Mouse (Mus musculus): ENCODE measurements around the gene Chd5. TPM values are rescaled to one million over a fixed set of nuclear protein-coding genes. Genes with fewer than 3 reads are reported as not detected.

The Chd5 gene
- polyA plus RNA-seq, 1 experiment: 0.99 TPM

DNA sequence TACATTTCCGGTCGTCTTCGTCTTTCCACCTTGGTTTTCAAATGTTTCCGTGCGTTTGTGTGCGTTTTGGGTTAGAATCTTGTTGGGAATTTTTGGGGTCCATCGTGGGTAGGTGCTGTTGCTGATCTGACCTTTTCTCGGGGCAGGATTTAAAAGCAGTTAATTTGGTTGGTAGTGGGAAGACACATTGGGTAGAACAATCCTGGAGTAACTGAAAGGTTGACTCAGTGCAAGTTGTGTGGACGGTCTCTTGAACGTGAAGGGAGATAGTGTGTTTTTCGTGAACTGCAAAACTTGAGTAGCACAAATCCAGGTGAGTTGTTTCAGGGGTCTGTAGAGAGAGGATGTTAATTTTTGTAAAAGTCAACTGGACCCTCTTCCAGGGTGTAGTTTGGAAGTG is 11.9 kb upstream of the Chd5 start:
- TF ChIP-seq POLR2A (IDR thresholded peaks at IDR 0.05; ENCODE audit: borderline replicate concordance, extremely low read depth, low read depth, low read length): no peak
- no peak for TF ChIP-seq CTCF (IDR thresholded peaks at IDR 0.05; ENCODE audit: insufficient read depth, low read length)
- Histone ChIP-seq H3K4me3 (replicated peaks; ENCODE audit: extremely low read depth, low read depth, low read length) (peak overlapping the region; percentile 85), H3K4me1 (ENCODE audit: control insufficient read depth, insufficient read depth, low read length) (peaks cover 8% of the 10 kb centered on the region)
- WGBS: 3% methylated on average over 11 of the region's 11 CpGs
- DNase-seq: no peak

DNA sequence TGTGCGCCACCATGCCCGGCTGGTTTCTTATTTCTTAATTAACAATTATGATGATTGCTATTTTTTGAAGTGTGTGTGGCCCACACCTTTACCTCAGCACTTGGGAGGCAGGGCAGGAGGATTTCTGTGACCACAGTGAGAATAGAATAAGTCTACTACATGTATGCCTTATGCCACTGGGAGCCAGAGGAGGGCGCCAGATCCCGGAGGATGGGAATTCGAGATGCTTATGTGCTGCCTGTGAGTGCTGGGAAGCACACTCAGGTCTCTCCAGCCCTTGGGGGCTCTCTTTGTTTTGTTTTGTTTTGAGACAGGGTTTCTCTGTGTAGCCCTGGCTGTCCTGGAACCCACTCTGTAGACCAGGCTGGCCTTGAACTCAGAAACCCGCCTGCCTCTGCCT is 9.8 kb upstream of the Chd5 start:
- Histone ChIP-seq H3K4me3 (replicated peaks; ENCODE audit: extremely low read depth, low read depth, low read length) (no peak overlapping the region), H3K4me1 (ENCODE audit: control insufficient read depth, insufficient read depth, low read length) (peaks cover 8% of the 10 kb centered on the region)
- no peak for DNase-seq
- WGBS: 74% methylated on average over 6 of the region's 6 CpGs
- TF ChIP-seq CTCF (IDR thresholded peaks at IDR 0.05; ENCODE audit: insufficient read depth, low read length): peak; percentile 44
- no peak for TF ChIP-seq POLR2A (IDR thresholded peaks at IDR 0.05; ENCODE audit: borderline replicate concordance, extremely low read depth, low read depth, low read length)

DNA sequence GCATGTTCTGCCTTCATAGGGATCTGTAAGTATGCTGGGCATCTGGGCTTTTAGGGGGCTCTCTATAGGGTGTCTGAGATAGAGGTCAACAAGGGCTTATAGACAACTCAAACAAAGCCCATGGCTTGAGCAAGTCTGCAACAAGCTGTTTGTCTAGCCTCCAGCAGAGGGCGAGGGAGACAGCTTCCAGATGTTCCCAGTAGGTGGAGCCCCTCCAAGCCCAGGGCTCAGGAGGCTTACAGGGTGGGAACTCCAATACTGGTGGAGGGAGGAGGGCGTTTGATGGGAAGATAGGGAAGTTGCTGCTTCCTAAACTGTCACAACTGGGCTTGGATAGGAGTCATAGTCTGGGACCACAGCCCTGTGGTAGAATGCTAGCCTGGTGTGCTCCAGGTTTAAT is 5.5 kb upstream of the Chd5 start:
- Histone ChIP-seq H3K4me1 (ENCODE audit: control insufficient read depth, insufficient read depth, low read length) (no peaks in the 10 kb centered on the region), H3K4me3 (replicated peaks; ENCODE audit: extremely low read depth, low read depth, low read length) (no peak overlapping the region)
- WGBS: 15% methylated on average over 2 of the region's 2 CpGs
- TF ChIP-seq CTCF (IDR thresholded peaks at IDR 0.05; ENCODE audit: insufficient read depth, low read length): peak; percentile 99
- TF ChIP-seq POLR2A (IDR thresholded peaks at IDR 0.05; ENCODE audit: borderline replicate concordance, extremely low read depth, low read depth, low read length): no peak
- peak; percentile 54 for DNase-seq

DNA sequence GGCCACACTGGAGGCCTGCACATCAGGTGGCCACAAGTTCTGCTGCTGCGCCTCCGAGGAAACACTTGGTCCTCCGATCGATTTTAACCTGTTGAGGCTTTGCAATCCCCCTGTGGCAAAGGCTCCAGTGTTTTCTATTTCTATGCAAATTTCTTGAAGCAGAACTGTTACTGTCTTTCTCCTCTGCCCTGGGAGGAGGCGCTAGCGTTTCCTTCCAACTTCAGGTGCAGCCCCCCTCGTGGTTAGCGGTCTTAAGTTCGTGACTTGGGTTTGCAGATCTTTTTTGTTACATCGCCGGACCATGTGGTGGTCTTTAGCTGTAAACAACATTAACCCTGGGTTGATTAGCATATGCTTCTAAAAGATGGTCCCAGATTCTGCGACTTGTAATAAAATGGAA is 4.9 kb upstream of the Chd5 start:
- no peak for DNase-seq
- 94% methylated on average over 12 of the region's 12 CpGs for WGBS
- no peaks in the 10 kb centered on the region for H3K4me1 ChIP-seq (ENCODE audit: control insufficient read depth, insufficient read depth, low read length)
- no peak for TF ChIP-seq CTCF (IDR thresholded peaks at IDR 0.05; ENCODE audit: insufficient read depth, low read length)
- no peak for TF ChIP-seq POLR2A (IDR thresholded peaks at IDR 0.05; ENCODE audit: borderline replicate concordance, extremely low read depth, low read depth, low read length)
- H3K4me3 ChIP-seq (replicated peaks; ENCODE audit: extremely low read depth, low read depth, low read length): no peak overlapping the region

DNA sequence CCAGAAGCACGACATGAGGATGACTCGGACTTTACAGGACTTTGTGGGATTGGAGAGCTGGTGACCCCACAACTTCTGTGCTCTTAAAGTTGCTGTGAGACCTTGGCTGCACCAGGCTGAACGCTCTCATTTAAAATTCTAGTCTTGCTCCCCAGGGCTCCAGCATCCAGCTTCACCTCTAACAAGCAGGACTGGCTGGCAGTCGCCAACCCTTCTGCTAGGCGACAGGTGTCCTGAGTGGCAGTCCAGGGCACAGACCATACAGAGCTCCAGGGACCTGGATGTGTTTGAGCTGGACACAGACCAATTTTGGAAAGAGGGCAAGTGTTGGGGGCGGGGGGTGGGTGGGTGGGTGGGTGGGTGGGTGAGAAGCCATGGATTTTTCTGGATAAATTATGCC is 679 bp upstream of the Chd5 start:
- TF ChIP-seq POLR2A (IDR thresholded peaks at IDR 0.05; ENCODE audit: borderline replicate concordance, extremely low read depth, low read depth, low read length) (no peak), CTCF (IDR thresholded peaks at IDR 0.05; ENCODE audit: insufficient read depth, low read length) (no peak)
- Histone ChIP-seq H3K4me1 (ENCODE audit: control insufficient read depth, insufficient read depth, low read length) (no peaks in the 10 kb centered on the region), H3K4me3 (replicated peaks; ENCODE audit: extremely low read depth, low read depth, low read length) (no peak overlapping the region)
- WGBS: 35% methylated on average over 6 of the region's 6 CpGs
- DNase-seq: no peak

DNA sequence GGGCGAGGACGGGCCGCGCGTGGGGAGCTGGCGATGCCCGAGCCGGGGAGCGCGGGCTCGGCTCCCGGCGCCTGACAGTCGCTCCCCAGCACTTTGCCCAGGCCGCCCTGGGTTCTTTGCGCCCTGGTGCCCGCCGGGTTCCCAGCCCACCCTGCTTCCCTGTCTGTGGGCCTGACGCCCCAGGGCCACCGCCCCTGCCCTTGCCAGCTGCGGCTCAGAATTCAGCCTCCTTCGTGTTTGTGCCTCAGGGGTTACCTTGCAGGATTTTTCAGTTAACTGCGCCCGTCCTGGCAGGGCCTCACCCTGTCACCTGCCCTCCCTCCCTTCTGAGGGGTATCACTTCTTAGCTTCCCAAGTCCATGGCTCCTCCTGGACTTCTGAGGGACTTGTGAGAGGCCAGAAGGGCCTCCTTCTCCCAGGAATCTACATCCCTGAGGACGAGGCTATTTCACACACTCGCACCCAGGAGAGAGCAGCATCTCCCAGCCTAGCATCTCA is 891 bp downstream of the Chd5 start:
- Histone ChIP-seq H3K4me3 (replicated peaks; ENCODE audit: extremely low read depth, low read depth, low read length) (no peak overlapping the region), H3K4me1 (ENCODE audit: control insufficient read depth, insufficient read depth, low read length) (no peaks in the 10 kb centered on the region)
- TF ChIP-seq POLR2A (IDR thresholded peaks at IDR 0.05; ENCODE audit: borderline replicate concordance, extremely low read depth, low read depth, low read length): no peak
- WGBS: 3% methylated on average over 26 of the region's 26 CpGs
- DNase-seq: no peak

DNA sequence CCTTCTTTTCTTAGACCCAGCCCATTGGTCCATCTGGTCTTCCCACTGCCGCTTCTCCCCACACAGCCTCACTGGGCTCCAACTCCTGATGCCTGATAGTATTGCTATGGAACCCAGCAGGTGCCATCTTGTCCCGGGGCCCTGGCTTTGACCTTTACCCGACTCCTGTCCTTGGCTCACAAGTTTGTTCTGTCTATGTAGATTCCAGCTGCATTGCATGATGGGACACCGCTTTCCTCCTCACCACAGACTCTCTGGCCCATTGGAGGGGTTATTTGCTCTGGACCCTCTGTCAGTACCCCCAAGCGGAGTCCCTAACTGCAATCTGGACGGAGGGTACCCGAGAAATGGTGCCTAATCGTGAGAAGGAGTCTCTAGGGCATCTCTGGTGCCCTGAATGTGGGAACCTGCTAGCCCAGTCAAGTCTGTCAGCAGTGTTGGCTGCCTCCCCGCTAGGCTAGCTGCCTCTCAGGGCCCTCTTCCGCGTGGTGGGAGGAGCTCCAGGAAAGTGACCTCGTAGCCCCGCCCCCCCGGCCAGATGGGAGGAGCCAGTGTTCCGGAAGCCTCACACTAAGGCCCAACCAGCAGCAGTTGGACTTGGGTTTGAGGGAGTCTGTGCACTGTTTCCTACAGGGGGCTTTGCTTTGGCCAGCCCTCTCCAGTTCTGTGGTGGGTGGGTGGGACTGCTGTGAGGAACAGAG is 2.3 kb downstream of the Chd5 start:
- Histone ChIP-seq H3K4me3 (replicated peaks; ENCODE audit: extremely low read depth, low read depth, low read length) (no peak overlapping the region), H3K4me1 (ENCODE audit: control insufficient read depth, insufficient read depth, low read length) (peaks cover 7% of the 10 kb centered on the region; the same call in 1 of the 2 replicates)
- DNase-seq: no peak
- WGBS: 40% methylated on average over 15 of the region's 15 CpGs
- TF ChIP-seq CTCF (IDR thresholded peaks at IDR 0.05; ENCODE audit: insufficient read depth, low read length) (no peak), POLR2A (IDR thresholded peaks at IDR 0.05; ENCODE audit: borderline replicate concordance, extremely low read depth, low read depth, low read length) (no peak)

DNA sequence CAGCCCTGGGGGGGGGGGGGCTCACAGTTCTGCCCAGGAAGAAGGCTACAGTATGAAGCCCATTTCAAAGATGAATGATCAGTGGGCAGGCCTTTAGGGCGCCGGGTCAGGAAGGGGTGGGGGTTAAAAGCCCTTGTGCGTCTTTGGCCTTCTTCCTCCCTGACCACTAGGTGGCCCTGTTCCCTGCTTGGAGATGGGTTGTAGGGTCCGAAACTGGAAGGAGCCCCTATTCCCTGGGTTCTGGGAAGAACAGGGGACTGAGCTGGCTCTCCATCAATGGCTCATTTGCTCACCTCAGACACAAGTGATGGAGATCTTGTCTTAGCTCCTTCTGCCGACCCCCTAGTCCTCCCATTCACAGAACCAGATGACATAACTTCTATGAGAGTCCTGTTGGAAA is 4.8 kb downstream of the Chd5 start:
- TF ChIP-seq CTCF (IDR thresholded peaks at IDR 0.05; ENCODE audit: insufficient read depth, low read length) (peak; percentile 63), POLR2A (IDR thresholded peaks at IDR 0.05; ENCODE audit: borderline replicate concordance, extremely low read depth, low read depth, low read length) (no peak)
- Histone ChIP-seq H3K4me1 (ENCODE audit: control insufficient read depth, insufficient read depth, low read length) (peaks cover 7% of the 10 kb centered on the region; the same call in 1 of the 2 replicates), H3K4me3 (replicated peaks; ENCODE audit: extremely low read depth, low read depth, low read length) (no peak overlapping the region)
- 14% methylated on average over 5 of the region's 5 CpGs for WGBS
- DNase-seq: no peak

DNA sequence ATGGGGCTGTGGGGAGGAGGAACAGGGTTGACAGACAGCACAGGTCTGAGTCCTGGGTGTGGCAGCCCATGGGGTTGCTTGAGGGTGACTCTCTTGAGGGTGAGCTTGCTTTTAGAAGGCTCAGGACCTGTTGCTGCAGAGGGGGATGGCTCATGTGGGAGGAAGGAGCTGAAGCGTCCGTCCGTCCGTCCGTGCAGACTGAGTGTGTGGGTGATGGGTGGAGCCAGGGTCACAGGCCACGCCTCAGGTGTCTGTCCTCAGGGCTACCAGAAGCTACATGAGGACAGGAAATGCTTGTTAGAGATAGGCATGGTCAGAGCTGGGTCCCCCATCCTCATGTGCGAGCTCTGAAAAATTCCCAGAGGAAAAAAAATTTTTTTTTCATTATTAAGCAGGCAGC is 6.2 kb downstream of the Chd5 start:
- DNase-seq: no peak
- no peak overlapping the region for H3K4me3 ChIP-seq (replicated peaks; ENCODE audit: extremely low read depth, low read depth, low read length)
- TF ChIP-seq CTCF (IDR thresholded peaks at IDR 0.05; ENCODE audit: insufficient read depth, low read length): no peak
- no peak for TF ChIP-seq POLR2A (IDR thresholded peaks at IDR 0.05; ENCODE audit: borderline replicate concordance, extremely low read depth, low read depth, low read length)
- 29% methylated on average over 7 of the region's 7 CpGs for whole genome bisulfite sequencing
- H3K4me1 ChIP-seq (ENCODE audit: control insufficient read depth, insufficient read depth, low read length): peaks cover 7% of the 10 kb centered on the region; the same call in 1 of the 2 replicates

Data from lung, adult 2 months (tissue).